Mouse (Mus musculus) spleen, adult 2 months (tissue): ENCODE results near the gene Trip10.

Source experiments
- CTCF ChIP-seq: fragments of 200-500 bp; IDR thresholded peaks from 2 replicates; pipeline ENCODE4 v1.5.1; 2011; ENCODE audit warnings: mild to moderate bottlenecking, inconsistent platforms; ENCODE audit not compliant: insufficient read depth, insufficient read length, insufficient replicate concordance; ENCODE audit errors: extremely low read depth
- POLR2A ChIP-seq: fragments of 200-500 bp; IDR thresholded peaks from 2 replicates; pipeline ENCODE4 v1.6.1; 2011; ENCODE audit warnings: low read depth, low read length, inconsistent platforms

DNA sequence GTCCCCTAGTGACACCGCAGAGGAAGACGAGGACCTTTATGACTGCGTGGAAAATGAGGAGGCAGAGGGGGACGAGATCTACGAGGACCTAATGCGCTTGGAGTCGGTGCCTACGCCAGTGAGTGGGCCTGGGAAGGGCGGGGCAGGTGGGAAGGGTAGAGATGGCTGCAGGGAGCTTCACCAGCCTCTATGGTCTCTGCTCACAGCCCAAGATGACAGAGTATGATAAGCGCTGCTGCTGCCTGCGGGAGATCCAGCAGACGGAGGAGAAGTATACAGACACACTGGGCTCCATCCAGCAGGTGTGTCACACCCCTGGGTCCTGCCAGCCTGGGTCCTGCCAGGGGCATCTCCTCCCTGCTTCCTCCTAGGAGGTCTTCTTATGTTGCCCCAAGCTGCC lies 47.8 kb downstream of the Trip10 start:
- TF ChIP-seq CTCF: no peak
- no peak for TF ChIP-seq POLR2A
